Mouse (Mus musculus): Measurements from ENCODE around the gene Rnf11. TPM values are rescaled to one million over a fixed set of nuclear protein-coding genes. Genes with fewer than 3 reads are reported as not detected.
A peak's percentile ranks its signal among the peaks of the same experiment; 100 is the strongest.

Rnf11 gene
- polyA plus RNA-seq (2015; fragmentation: Nextera tagmentation; extraction: Ambion mirVana): 64.3 and 68.5 TPM in 2 replicates

DNA sequence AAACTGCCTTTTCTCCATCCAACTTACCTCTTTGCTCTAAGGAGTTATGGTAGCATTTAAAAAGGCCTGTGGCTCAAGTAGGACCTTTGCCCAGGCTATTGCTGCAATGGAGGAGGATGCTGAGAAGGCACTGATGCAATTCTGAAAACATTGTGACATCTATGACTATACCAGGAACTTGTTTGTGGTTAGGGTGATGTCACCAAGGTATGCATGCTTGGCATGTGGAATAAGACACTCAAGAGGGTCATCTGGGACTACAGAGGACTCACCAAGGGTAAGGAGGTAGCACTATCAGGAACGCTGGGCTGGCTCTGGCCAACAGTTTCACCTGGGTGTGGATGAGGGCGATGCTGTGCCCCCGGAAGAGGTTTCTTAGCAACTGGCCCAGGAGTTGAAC, at the start of gene Rnf11:
Rnf11 (minus strand) TSS at position 108 of the 400 bp plus-strand sequence.
- Histone ChIP-seq H3K4me3 (ENCODE audit: low read depth, low read length) (no peak within 1 kb of the TSS), H3K4me1 (ENCODE audit: control insufficient read depth, insufficient read depth, low read length) (no peaks in the 10 kb centered on the region), H3K4me2 (ENCODE audit: low read length) (no peak within 1 kb of the TSS), H3K9ac (ENCODE audit: low read depth, low read length) (no peak within 1 kb of the TSS), H3K27ac (ENCODE audit: low read length) (no peak within 1 kb of the TSS), H3K9me3 (replicated peaks; ENCODE audit: control insufficient read depth, low read length, poor library complexity, severe bottlenecking) (no peaks in the 10 kb centered on the region), H3K36me3 (ENCODE audit: control insufficient read depth, insufficient read depth, low read length) (no peaks in the 10 kb centered on the region), H3K27me3 (ENCODE audit: control insufficient read depth, insufficient read depth, low read depth, low read length) (no peaks in the 10 kb centered on the region)
- ATAC-seq: no peak
- 86% methylated on average over 3 of the region's 3 CpGs for WGBS

DNA sequence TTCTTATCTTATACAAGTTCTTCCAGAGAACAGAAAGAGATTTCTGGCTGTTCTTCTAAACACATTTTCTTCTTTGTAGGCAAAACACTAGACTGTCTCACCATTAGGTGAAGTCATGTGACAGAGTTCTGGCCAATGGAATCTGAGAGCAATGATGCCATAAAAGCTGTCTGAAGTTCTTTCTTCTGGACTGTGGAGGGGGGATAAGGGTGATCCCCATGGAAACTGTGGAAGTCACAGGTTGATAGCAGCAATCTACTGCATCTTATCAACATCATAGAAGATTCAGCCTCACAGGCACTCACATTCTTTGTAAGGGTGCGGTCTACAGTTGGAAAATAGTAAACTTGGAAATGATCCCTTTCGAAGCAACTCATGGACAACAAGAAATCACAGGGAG, 46.6 kb upstream of the Rnf11 start, which contains the start of gene 4930522H14Rik:
4930522H14Rik (minus strand) TSS at position 187 of the 400 bp plus-strand sequence.
- Histone ChIP-seq H3K27me3 (ENCODE audit: control insufficient read depth, insufficient read depth, low read depth, low read length) (no peaks in the 10 kb centered on the region), H3K27ac (ENCODE audit: low read length) (no peak within 1 kb of the TSS), H3K4me2 (ENCODE audit: low read length) (0 out of 2 replicates have a peak within 1 kb of the TSS, but pooled peaks have one; percentile 16), H3K9me3 (replicated peaks; ENCODE audit: control insufficient read depth, low read length, poor library complexity, severe bottlenecking) (no peaks in the 10 kb centered on the region), H3K4me1 (ENCODE audit: control insufficient read depth, insufficient read depth, low read length) (no peaks in the 10 kb centered on the region), H3K4me3 (ENCODE audit: low read depth, low read length) (no peak within 1 kb of the TSS), H3K9ac (ENCODE audit: low read depth, low read length) (no peak within 1 kb of the TSS), H3K36me3 (ENCODE audit: control insufficient read depth, insufficient read depth, low read length) (no peaks in the 10 kb centered on the region)
- WGBS: 100% methylated on average over 2 of the region's 2 CpGs
- no peak for ATAC-seq

DNA sequence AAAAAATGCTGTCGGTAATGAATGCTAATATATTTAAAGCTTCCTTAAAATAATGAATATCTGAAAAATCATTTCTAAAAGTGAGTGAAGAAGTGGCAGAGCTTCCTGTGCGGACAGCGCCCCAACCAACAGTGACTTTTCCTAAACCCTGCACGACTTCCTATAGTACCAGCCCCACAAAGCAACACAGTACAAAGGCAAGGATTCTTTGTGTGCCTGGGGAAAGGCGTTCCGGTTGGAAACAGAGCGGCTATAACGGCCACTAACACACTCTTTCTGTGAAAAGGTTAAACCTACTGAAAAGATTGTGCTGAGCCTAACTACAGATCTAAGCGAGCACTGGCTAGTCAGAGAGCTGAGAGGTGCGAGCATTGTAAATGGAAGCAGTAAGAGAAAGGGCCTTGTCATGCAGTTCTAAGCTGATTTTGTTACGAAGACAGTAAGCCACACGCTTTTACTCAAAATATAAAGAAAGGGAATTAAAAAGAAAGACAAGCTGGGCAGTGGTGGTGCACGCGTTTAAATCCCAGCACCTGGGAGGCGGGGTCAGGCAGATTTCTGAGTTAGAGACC, 45.8 kb upstream of the Rnf11 start:
- Histone ChIP-seq H3K27ac (ENCODE audit: low read length) (no peak overlapping the region), H3K4me3 (ENCODE audit: low read depth, low read length) (no peak overlapping the region), H3K4me1 (ENCODE audit: control insufficient read depth, insufficient read depth, low read length) (no peaks in the 10 kb centered on the region), H3K9me3 (replicated peaks; ENCODE audit: control insufficient read depth, low read length, poor library complexity, severe bottlenecking) (no peaks in the 10 kb centered on the region), H3K9ac (ENCODE audit: low read depth, low read length) (no peak overlapping the region), H3K36me3 (ENCODE audit: control insufficient read depth, insufficient read depth, low read length) (no peaks in the 10 kb centered on the region), H3K4me2 (ENCODE audit: low read length) (0 out of 2 replicates have a peak overlapping the region, but pooled peaks have one; percentile 16), H3K27me3 (ENCODE audit: control insufficient read depth, insufficient read depth, low read depth, low read length) (no peaks in the 10 kb centered on the region)
- WGBS: 16% methylated on average over 15 of the region's 15 CpGs
- ATAC-seq: no peak

DNA sequence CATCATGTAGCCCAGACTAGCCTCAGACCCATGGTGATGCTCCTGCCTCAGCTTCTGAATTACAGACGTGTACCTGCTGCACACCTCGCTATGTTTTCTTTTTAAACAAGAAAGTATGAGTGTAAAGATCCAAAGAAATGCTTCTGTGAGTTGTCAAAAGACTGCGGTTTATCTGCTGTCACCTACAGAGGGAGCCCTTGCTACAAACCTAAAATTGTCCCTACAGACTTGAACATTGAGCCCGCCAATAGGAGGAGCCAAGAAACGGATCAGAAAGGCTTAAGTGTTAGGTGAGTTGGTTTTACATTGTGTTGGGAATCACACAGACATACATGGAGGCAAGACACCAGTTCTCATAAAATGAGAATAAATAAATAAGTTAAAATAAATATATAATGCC, 20.4 kb upstream of the Rnf11 start:
- Histone ChIP-seq H3K27me3 (ENCODE audit: control insufficient read depth, insufficient read depth, low read depth, low read length) (no peaks in the 10 kb centered on the region), H3K27ac (ENCODE audit: low read length) (no peak overlapping the region), H3K4me2 (ENCODE audit: low read length) (no peak overlapping the region), H3K4me3 (ENCODE audit: low read depth, low read length) (no peak overlapping the region), H3K9me3 (replicated peaks; ENCODE audit: control insufficient read depth, low read length, poor library complexity, severe bottlenecking) (no peaks in the 10 kb centered on the region), H3K9ac (ENCODE audit: low read depth, low read length) (no peak overlapping the region), H3K36me3 (ENCODE audit: control insufficient read depth, insufficient read depth, low read length) (no peaks in the 10 kb centered on the region), H3K4me1 (ENCODE audit: control insufficient read depth, insufficient read depth, low read length) (no peaks in the 10 kb centered on the region)
- no peak for ATAC-seq
- WGBS: 6% methylated on average over 5 of the region's 5 CpGs

DNA sequence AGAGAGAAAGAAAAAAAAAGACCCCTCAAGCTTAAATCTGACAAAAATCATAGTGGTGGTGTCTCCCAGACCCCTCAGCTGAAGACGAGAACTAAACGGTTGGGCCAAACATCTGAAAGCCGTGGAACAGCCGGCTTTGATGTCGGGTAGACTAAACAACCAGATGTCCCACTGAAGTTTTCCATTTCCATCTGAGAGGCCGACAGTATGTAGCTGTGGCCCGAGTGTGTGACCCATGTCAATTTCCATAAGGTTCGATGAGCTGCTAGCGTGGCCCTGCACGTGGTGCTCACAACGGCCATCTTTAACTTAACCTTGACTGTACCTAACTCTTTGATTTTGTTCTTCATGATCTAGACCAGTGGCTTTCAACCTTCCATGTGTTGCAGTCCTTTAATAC, 13.9 kb upstream of the Rnf11 start:
- Histone ChIP-seq H3K4me2 (ENCODE audit: low read length) (no peak overlapping the region), H3K9me3 (replicated peaks; ENCODE audit: control insufficient read depth, low read length, poor library complexity, severe bottlenecking) (no peaks in the 10 kb centered on the region), H3K4me3 (ENCODE audit: low read depth, low read length) (no peak overlapping the region), H3K9ac (ENCODE audit: low read depth, low read length) (no peak overlapping the region), H3K36me3 (ENCODE audit: control insufficient read depth, insufficient read depth, low read length) (no peaks in the 10 kb centered on the region), H3K27ac (ENCODE audit: low read length) (no peak overlapping the region), H3K27me3 (ENCODE audit: control insufficient read depth, insufficient read depth, low read depth, low read length) (no peaks in the 10 kb centered on the region; the same call in 1 of the 2 replicates), H3K4me1 (ENCODE audit: control insufficient read depth, insufficient read depth, low read length) (no peaks in the 10 kb centered on the region)
- WGBS: 80% methylated on average over 11 of the region's 11 CpGs
- ATAC-seq: no peak

DNA sequence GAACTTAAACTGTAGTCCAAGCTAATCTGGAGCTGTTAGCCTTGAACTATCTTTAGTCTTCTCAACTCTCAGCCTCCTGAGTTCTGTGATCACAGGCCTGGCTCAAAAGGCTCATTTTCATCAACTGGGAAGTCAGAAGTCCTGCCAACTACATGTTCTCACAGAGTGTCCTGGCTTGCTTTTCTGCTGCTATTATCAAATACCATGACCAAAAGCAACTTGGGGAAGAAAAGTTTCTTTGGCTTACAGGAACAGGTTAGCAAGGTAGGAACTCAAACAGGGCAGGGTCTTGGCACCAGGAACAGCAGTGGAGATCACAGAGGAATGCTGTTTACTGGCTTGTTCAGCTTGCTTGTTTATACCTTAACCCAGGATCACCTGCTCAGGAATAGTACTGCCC, 9.1 kb upstream of the Rnf11 start:
- no peak overlapping the region for H3K4me3 ChIP-seq (ENCODE audit: low read depth, low read length)
- H3K27ac ChIP-seq (ENCODE audit: low read length): no peak overlapping the region
- H3K4me2 ChIP-seq (ENCODE audit: low read length): no peak overlapping the region
- H3K27me3 ChIP-seq (ENCODE audit: control insufficient read depth, insufficient read depth, low read depth, low read length): no peaks in the 10 kb centered on the region; the same call in 1 of the 2 replicates
- no peak for ATAC-seq
- H3K36me3 ChIP-seq (ENCODE audit: control insufficient read depth, insufficient read depth, low read length): no peaks in the 10 kb centered on the region
- H3K4me1 ChIP-seq (ENCODE audit: control insufficient read depth, insufficient read depth, low read length): no peaks in the 10 kb centered on the region
- H3K9me3 ChIP-seq (replicated peaks; ENCODE audit: control insufficient read depth, low read length, poor library complexity, severe bottlenecking): no peaks in the 10 kb centered on the region
- H3K9ac ChIP-seq (ENCODE audit: low read depth, low read length): no peak overlapping the region

DNA sequence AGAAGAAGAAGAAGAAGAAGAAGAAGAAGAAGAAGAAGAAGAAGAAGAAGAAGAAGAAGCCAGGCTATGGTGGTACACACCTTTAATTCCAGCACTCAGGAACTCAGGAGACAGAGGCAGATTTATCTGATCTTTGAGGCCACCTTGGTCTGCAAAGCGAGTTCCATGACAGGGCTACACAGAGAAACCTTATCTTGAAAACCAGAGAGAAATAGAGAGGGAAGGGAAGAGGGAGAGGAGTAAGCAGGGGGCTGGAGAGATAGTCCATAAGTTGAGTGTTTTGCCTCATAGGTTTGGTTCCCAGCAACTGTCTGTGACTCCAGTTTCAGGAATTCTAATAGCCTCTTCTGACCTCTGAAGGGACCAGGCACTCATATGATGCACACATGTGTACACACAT, 4.3 kb upstream of the Rnf11 start:
- WGBS: 81% methylated on average over 1 of the region's 1 CpGs
- H3K9me3 ChIP-seq (replicated peaks; ENCODE audit: control insufficient read depth, low read length, poor library complexity, severe bottlenecking): no peaks in the 10 kb centered on the region
- no peak overlapping the region for H3K9ac ChIP-seq (ENCODE audit: low read depth, low read length)
- no peaks in the 10 kb centered on the region for H3K27me3 ChIP-seq (ENCODE audit: control insufficient read depth, insufficient read depth, low read depth, low read length)
- H3K27ac ChIP-seq (ENCODE audit: low read length): no peak overlapping the region
- no peaks in the 10 kb centered on the region for H3K36me3 ChIP-seq (ENCODE audit: control insufficient read depth, insufficient read depth, low read length)
- no peaks in the 10 kb centered on the region for H3K4me1 ChIP-seq (ENCODE audit: control insufficient read depth, insufficient read depth, low read length)
- no peak for ATAC-seq
- no peak overlapping the region for H3K4me3 ChIP-seq (ENCODE audit: low read depth, low read length)
- H3K4me2 ChIP-seq (ENCODE audit: low read length): no peak overlapping the region

DNA sequence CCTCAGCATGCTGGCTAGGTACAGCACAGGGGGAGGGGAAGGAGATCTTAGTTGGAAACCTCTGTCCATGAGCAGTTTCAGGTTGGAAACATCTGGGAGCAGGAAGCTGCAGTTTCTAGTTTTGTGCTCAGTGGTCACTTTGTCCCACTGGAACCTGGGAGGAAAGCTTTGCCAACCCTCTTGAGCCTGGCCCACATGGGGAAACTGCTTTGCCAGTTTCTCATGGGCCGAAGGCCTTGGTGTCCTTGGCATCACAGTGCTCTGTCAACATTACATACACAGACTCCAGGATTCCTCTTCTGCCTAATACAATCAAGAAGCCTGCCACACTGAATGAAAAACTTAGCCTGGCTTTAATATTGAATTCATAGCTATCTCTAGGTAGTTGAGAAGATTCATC, 1.8 kb downstream of the Rnf11 start:
- no peaks in the 10 kb centered on the region for H3K4me1 ChIP-seq (ENCODE audit: control insufficient read depth, insufficient read depth, low read length)
- no peak overlapping the region for H3K4me3 ChIP-seq (ENCODE audit: low read depth, low read length)
- no peak overlapping the region for H3K9ac ChIP-seq (ENCODE audit: low read depth, low read length)
- ATAC-seq: no peak
- WGBS: 95% methylated on average over 1 of the region's 1 CpGs
- no peaks in the 10 kb centered on the region for H3K9me3 ChIP-seq (replicated peaks; ENCODE audit: control insufficient read depth, low read length, poor library complexity, severe bottlenecking)
- H3K27me3 ChIP-seq (ENCODE audit: control insufficient read depth, insufficient read depth, low read depth, low read length): no peaks in the 10 kb centered on the region
- H3K27ac ChIP-seq (ENCODE audit: low read length): no peak overlapping the region
- H3K4me2 ChIP-seq (ENCODE audit: low read length): no peak overlapping the region
- no peaks in the 10 kb centered on the region for H3K36me3 ChIP-seq (ENCODE audit: control insufficient read depth, insufficient read depth, low read length)

DNA sequence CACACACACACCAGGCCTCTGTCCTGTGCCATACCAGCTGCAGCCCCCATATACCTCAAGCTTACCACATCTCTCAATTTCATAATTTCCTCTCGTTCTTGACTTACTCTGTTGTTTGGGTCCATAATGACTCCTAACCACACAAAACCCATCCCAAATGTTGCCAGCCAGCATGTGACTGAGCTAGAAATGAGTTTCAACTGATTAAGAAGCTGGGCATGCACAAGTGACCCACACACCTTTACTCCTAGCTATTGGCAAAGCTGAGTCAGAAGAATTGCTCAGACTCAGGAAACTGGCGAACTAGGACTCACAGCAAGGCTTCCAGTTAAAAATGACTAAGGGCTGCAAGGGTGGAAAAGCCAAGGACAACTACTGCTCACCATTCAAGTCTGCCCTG, 3.1 kb downstream of the Rnf11 start:
- H3K36me3 ChIP-seq (ENCODE audit: control insufficient read depth, insufficient read depth, low read length): no peaks in the 10 kb centered on the region
- no peak overlapping the region for H3K9ac ChIP-seq (ENCODE audit: low read depth, low read length)
- no peak overlapping the region for H3K4me2 ChIP-seq (ENCODE audit: low read length)
- no peak overlapping the region for H3K4me3 ChIP-seq (ENCODE audit: low read depth, low read length)
- 89% methylated on average over 2 of the region's 2 CpGs for WGBS
- H3K27me3 ChIP-seq (ENCODE audit: control insufficient read depth, insufficient read depth, low read depth, low read length): no peaks in the 10 kb centered on the region
- no peaks in the 10 kb centered on the region for H3K4me1 ChIP-seq (ENCODE audit: control insufficient read depth, insufficient read depth, low read length)
- no peak overlapping the region for H3K27ac ChIP-seq (ENCODE audit: low read length)
- no peak for ATAC-seq
- H3K9me3 ChIP-seq (replicated peaks; ENCODE audit: control insufficient read depth, low read length, poor library complexity, severe bottlenecking): no peaks in the 10 kb centered on the region

All from midbrain, embryonic 16.5 days (tissue).